Mouse (Mus musculus) inflammation-experienced regulatory T-cells, adult 6 months (primary cell): ENCODE data around the gene Ssr1. TPM values are rescaled to one million over a fixed set of nuclear protein-coding genes. Genes with fewer than 3 reads are reported as not detected.

Experiments
- ATAC-seq: one replicate; pipeline ENCODE4 v1.8.0; 2017
- polyA plus RNA-seq, 3 experiments: library from polyadenylated mRNA; unstranded; fragments of 100-300 nt; shearing (Covaris generic); gene quantifications; one replicate each; pipeline ENCODE4 v1.2.1; 2017

Gene Ssr1
- 100 to 1,000 TPM in 1 of 3 experiments, 10 to 100 TPM in 2; 90.4 to 169 (median 97.7) TPM for polyA plus RNA-seq

DNA sequence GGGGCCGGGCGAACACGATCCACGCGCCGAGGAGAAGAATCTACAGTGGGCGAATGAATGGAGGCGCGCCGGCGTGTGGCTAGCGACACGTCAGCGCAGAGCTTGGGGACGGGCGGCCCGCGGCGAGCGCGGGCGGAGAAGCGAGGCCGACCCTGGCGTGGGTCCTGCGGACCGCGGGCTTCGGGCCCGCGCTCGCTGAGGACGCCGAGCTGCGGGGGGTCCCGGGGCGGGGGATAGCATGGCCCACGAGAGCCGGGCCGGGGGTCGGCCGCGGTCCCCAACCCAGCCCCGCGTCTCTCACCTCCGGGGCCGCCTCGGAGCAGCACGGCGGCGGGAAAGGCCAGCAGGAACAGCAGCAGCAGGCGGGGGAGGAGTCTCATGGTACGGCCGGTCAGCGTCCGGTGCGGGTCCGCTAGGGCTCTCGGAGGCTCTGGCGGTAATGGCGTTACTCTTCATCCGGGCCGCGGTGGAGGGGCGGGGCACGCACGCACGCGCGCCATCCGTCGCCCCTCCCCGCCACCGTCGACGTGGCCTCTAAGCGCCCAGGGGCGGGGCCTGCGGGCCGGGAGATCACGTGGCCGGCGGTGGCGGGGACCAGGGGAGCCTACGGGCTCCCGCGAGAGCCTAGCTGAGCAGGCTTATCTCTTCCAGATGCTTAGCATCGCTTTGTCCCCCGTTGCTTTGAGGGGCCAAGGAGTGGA, at the start of gene Ssr1:
Gene Ssr1, minus strand, starts transcription at position 514 of the 701 bp plus-strand sequence.
- ATAC-seq, result peak; percentile 96

DNA sequence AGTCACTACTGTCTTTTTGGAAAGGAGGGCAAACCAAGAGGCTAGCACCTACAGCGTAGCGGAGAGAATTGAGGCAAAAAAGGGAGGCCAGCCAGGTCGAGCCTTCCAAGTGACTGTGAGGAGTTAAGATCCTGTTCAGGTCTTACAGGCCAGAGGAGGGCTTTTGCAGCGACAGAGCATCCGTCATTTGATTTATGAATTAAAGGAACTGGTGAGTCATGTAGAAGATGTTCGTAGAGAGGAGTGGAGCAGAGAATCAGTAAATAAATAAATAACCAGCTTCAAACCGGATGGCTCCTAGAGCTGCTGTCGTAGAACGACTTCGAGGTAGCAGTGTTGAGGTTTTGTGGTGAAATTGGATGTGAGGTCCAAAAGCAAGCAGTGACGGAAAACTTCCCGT, 43.8 kb upstream of the Ssr1 start:
- peak; percentile 51 for ATAC-seq

DNA sequence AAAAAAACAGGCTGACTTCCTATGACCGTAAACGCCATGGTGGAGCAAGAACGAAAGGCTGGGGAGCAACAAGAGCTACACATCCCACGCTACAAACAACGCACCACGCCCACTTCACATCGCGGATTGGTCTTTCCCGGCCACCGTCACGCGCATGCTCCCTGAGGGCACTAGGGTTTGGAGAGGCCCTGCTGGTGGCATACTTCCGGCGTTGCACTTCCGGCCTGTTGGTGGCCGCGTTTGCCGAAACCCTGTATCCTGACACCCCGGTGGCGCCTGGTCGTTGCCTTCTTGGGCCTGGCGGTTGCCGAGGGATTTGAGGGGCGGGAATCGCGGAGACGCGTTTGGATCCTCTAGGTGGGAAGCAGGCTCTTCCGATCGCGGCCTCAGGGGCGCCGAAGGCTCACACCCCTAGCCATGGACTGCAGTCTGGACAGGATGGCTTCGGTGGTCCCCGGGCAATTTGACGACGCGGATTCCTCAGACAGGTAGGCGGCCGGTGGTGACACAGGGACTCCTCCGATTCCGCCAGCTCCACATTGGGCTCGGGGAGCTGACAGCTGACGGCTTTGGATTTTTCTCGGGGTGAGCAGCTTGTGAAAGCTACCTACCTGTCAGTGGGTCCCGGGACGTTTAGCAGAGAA, 43.1 kb upstream of the Ssr1 start, which contains the start of gene Cage1:
Gene Cage1, minus strand, starts transcription at position 26 of the 644 bp plus-strand sequence.
- peak; percentile 86 for ATAC-seq

DNA sequence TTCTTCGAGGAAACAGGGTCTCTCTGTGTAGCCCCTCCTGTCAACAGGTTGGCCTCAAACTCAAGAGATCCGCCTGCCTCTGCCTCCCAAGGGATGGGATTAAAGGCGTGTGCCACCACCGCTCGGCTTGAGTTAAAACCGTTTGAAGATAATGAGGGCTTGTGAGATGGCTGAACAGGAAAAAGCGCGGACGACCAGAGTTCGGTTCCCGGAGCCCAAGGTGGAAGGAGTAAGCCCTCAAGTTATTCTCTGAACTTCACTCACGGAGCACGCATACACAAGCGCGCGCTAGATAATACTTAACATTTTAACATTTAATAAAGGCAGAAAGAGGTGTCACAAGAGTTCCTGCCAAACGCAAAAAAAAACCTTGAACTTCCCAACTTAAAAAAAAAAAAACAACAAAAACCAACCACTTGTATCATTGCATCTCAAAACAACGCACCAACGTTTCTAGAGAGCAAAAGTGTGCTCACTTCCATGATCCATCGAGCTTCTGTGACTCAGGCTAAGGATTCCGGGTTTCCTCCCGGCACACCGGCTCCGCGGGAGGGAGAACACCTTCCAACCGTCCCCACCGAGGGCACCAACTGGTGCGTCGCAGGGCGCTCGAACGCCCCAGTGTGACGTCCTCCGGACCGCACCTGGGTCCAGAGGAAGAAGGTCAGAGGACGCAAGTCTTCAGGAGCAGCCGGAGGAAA, 42.5 kb upstream of the Ssr1 start, which contains the start of gene Riok1:
Gene Riok1, plus strand, starts transcription at position 653 of the 701 bp plus-strand sequence.
- peak; percentile 44 for ATAC-seq

DNA sequence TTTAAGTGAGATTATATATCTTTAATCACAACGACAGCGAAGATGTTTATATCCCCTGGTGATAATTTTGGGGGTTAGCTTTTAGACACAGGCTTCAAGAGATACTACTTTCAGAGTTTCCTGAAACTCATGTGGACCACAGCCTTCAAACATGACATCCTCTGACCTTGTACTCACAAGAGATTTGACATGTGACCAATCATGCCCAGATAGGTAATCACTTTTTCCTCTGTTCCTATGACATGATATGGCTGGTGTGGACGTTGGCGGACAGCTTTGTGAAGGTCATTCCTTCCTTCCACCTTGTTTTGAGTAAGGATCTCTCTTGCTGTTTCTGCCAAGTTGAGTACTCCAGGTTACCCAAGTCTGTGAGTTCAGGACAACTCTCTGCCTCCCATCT, 34.4 kb upstream of the Ssr1 start:
- ATAC-seq, result no peak

DNA sequence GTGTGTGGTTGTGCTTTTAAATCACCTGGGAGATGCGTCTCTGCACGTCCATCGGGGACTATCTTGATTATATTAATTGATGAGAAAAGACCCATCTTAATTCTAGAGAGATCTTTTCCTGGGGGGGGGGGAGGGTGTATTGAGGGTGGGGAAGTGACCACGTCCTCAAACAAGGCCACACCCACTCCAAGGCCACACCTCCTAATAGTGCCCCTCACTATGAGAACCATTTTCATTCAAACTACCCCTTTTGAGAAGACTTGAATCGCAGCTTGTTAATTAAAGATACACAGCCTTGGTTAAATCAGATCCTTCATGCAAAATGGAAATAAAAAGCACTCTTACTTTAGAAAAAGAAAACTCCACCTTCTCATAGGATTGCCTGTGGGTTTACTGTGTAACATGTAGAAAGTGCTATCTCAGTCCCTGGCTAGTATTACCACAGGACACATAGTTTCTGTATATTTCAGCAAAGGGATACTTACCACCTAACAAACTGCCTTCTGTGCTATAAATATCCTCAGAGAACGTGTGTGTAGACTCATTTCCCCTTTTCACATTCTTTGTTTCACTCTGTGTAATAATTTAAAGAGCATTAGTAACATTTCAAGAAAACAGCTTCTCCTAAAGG, 33.7 kb upstream of the Ssr1 start:
- no peak for ATAC-seq

DNA sequence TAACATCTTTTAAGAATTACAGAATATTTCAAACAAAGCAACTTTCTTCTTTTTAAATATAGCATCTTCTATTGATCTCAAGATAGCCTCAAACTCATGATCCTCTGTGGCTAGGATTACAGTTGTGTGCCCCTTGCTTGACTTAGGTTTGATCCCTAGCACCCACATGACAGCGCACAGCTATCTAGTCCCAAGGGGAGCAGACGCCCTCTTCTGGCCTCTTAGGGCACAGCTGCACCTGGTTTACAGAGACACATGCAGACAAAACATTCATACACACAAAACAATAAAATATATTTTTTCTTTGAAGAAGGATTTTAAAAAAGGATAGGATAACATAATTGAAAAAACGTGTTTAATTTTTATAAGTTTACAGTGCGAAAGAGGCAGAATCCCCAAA, 31.9 kb upstream of the Ssr1 start:
- ATAC-seq, result no peak

DNA sequence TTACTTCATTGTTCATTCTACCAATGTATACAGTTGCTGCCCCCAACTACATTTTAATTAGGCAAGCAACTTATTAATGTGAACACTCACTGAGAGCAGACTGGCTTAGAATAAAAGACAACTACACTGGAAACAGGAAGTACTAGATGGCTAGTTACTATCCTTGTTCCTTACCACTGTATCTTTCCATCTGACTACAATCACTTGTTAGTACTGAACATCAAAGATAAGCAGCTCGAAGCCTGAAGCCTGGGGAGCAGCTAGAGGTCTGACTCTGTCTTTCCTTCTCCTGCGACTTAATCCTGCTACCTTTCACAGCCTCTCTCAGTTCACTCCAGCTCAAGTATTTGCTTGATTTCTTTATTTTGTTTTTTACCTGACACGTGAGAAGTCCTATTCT, 24.8 kb upstream of the Ssr1 start:
- no peak for ATAC-seq

DNA sequence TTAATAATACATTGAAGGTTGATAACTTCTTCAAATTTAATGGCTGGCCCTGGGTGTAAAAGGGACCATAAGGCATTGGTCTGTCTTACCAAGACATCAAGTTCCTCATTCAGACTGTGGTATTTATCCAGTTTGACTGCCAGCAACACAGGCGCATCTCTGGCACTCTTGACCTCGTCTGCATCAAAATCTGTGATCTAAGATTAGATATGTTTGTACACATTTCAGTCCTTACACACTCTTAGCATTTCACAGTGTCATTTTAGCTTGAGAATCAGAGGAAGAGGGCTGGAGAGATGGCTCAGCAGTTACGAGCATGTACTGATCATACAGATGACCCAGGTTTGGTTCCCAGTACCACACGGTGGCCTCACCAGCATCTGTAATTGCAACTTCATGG, 21.6 kb upstream of the Ssr1 start:
- ATAC-seq, result no peak

DNA sequence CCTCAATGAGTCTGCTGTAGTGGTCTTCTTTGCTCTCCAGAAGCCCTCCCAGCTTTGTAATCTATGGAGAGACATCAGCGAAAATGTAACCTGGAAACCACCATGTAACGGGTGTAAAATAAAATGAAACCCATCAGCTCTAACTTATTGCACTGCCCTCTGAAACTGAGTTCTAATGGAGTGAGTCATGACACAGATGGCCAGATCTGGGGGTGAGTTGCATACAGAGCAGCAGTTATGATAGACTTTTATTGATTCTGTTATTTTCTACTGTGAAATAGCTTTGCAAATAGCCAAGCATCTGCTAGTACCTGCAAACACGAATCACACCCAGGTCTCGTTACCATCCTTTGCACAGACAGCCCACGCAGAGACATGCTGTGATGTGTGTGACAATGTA, 18.4 kb upstream of the Ssr1 start:
- no peak for ATAC-seq

DNA sequence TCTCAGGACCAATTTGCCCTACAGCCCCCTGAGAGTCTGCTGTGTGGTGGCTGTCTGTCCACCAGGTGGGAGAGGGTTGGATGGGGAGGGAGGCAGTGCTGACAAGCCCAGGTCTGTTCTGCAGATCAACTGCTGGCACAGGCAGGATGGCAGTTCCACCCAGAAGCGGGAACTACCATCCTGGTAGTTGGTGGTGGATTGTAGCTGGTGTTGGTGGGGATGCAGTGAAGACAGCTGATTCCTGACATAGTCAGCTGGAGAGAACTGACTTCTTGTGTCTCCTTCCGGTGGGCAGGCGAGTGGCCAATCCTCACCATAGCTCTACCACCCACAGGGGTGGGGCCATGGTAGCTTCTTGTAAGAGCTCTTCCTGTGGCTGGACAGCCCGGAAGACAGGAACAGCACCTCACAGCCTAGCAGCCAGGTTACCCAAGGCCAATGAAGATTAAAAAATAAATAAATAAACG, 16.5 kb upstream of the Ssr1 start:
- ATAC-seq, result no peak

DNA sequence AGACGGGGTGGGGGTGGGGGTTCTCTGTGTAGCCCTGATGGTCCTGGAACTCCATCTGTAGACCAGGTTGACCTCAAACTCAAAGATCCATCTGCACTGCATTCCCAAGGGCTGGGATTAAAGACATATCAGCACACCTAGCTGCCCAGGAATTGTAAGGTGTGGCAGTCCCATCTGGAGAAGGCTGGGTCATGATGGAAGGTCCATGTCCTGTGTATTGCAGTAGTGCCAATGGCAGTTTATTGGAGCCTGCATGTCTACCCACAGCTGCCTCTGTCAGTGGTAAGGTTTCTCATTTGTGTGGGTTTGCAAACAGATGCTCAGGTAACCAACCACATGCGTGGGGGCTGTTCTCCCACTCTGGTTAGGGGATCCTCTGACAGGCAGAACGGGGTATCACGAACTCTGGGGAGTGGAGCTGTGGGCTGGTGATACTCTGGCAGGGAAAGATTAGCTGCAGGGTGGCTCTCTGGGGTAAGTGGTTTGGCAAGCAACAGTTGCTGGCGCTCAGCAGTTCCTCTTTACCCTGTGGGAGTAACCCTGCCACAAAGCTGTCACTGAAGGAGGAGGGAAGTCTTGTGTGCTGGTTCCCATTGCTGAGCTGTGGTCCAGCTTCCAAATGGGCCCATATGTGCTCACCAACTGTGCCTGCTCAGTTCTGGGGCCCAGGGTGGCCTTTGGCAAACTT, 15.8 kb upstream of the Ssr1 start:
- no peak for ATAC-seq

DNA sequence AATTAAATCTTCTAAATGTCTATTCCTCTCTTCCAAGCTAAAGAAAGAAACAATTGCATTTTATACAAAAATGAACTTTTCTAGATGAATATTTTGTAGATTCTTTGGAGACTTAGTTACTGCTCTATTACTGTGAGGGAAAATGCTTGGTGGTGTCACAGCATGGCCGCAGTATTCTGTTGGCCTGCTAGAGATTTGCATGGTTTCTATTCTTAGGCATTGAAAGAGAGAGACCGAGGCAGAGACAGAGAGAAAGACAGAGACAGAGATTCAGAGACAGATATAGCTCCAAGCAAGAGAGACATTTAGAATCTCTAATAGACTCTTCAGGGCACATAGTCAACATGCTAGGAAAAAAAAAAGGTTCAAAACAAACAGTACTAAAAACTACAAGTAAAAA, 14.0 kb upstream of the Ssr1 start:
- ATAC-seq, result no peak

DNA sequence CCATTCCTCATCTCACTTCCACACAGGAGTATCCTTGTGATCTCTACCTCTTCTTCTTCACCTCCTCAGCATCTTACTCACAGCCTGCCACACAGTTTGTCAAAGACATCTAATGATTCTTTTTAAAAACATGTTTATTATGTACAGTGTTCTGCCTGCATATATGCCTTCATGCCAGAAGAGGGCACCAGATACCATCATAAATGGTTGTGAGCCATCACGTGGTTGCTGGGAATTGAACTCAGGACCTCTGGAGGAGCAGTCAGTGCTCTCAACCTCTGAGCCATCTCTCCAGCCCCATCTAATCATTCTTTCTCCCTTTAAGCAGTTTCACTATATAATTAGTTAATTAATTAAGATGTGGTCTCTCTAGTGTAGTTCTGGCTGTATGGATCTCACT, 8.4 kb upstream of the Ssr1 start:
- no peak for ATAC-seq

DNA sequence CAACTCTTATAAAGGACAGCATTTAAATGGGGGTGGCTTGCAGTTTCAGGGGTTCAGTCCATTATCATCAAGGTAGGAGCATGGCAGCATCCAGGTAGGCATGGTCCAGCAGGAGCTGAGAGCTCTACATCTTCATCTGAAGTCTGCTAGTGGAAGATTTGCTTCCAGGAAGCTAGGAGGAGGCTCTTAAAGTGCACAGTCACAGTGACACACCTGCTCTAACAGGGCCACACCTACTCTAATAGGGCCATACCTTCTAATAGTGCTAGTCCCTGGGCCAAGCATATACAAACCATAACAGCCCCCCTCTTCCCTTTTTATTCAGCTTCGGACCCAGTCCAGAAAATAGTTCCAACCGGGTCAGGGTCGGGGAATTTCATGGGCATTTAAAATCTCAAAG, 5.7 kb upstream of the Ssr1 start:
- ATAC-seq, result no peak

DNA sequence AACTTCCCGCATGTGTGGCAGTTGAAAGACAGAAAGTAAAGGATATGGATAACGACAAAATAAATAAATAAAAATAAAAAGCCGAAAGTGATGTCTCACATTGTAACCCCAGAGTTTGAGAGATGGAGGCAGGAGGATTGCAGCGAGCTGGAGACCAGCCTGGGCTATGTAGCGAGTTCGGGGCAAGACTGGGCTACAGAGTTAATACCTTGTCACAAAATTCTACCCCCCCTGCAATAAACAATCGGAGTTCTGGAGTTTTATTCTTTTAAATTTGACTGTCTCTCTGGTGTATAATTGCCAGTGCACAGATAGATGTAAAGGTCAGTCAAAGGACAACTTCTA, 360 bp upstream of the Ssr1 start:
- ATAC-seq, result peak; percentile 11

DNA sequence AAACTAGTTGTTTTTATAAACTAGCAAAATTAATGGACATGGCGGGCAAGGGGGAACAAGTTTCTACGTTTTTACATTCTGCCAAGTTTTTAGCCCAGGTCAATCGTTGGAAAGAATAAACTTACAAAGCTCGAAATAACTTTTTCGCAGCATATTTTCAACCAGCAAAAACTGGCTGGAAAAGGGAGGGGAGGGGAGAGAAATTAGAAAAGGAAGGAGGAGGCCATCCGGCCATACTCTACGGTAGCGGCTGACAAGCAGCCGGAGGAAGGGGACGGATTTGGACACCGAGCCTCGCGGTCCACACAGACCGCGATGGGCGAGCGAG, 677 bp downstream of the Ssr1 start:
- ATAC-seq, result peak; percentile 25

DNA sequence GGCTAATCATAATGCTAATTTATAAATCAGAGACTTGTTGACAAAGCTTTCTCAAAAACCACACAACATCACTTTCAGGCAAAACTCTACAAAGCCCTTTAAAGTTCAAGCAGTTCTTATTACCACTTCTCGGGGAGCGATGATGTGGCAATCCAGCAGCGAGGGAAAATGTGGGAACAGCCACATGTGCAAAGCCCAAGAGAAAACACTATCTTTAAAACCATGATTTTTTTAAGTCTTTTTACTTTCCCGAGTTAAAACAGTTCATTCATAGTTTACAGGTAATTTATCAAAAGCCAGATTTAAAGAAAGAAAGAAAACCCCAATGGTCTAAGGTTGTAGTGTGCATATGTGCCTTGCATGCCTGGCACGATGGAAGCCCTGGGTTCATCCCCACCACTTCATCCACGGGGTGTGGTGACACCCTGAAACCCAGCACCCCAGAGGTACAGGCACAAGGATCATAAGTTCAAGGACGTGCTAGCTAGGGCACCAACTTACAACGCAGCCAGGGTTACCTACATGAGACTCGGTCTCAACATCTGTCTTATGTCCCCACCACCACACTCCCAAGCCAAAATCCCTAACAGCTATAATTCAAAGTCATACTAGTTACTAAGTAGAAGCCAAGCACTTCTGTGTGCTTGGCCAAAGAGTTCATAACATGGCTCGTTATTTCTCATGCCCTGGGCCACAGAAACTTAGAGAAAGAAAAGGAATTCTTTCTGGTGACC, 1.2 kb downstream of the Ssr1 start:
- no peak for ATAC-seq

DNA sequence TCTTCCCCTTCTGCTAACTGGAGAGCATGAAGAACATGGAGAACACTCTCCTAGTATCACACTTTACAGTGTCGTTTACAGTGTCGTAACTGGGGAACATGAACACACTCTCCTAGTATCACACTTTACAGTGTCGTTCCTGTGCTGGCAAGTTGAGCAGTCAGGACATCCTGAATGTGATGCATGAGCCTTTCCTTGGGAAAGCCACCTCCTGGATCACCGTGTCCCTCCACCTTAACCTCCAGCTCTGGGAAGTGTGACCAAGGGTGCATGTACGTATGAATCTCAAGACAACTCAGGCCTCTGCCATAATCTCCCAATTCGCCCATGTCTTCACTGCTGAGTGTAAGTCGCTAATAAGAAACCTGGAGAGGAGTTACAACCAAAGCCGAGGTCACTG, 4.3 kb downstream of the Ssr1 start:
- no peak for ATAC-seq

DNA sequence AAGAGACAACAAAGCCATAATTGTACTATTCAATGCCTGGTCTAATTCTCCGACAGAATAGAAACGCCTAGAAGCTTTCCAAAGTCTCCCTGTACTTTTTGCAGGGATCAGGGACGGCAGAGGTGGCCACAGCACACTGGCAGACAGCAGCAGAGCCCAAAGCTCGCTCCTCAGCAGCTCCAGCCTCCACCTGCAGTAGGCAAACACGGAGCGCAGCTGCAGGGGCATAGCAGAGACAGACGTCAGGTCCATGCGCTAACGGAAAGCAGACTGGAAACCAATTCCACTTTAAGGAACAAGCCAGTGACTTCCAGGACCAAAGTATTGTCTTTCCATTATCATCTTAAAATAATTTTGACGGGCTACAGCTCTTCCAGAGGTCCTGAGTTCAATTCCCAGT, 7.9 kb downstream of the Ssr1 start:
- no peak for ATAC-seq

DNA sequence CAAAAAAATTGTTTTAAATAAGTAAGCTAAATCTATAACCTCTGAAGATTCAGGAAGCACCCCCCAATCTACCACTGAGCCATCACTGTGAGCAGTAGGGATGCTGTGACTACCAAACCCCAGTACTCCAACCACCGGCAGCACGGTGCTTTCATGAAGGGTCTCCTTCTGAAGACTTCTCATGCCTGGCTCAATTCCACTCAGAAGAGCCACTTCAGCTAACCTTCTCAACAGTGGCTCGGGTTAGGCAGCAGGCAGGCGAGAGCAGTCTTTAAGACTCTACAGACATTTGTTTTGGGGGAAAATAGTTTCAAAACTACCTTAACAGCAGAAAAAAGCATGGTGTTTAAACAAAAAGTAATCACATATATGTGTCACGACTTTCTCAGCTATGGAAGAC, 13.0 kb downstream of the Ssr1 start:
- ATAC-seq, result no peak

DNA sequence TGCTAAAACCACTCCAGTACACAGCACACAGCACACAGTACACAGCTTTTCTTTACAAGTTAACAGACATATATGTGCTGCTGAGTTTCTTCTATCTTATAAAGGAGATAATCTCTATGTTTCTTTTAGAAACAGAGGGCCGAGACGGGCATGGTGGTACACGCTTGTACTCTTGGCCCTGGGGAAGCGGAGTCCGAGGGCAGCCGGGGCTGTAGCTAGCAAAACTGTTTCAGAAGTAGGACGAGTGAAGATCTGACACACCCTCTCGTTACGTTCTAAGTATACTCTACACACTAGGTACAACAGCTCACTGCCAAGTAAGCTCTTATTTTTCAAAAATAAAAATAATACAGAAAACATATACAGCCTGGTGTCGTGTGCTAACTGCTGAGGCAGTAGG, 13.7 kb downstream of the Ssr1 start:
- ATAC-seq, result no peak
